Mouse (Mus musculus) frontal cortex, postnatal 25 days (tissue): Measurements from ENCODE around the gene Adamtsl1.

Experiments used
- DNase-seq, 2 experiments: peaks; one replicate each; pipeline ENCODE4 v3.0.0; 2022; ENCODE audit warnings: low spot score in 2 of 2

Adamtsl1 gene

GRCm38 (mm10) chr4:85672290-85672689 is 158.3 kb downstream of the Adamtsl1 start:
- DNase-seq: no peak

- no peak for DNase-seq
These were observed 163.6 kb downstream of the Adamtsl1 start for GRCm38 (mm10) chr4:85677621-85678020.

GRCm38 (mm10) chr4:85686160-85686559 is 172.2 kb downstream of the Adamtsl1 start:
- DNase-seq: no peak

GRCm38 (mm10) chr4:85695237-85695636 is 181.3 kb downstream of the Adamtsl1 start:
- DNase-seq: no peak

- DNase-seq: no peak
These were observed 193.5 kb downstream of the Adamtsl1 start for GRCm38 (mm10) chr4:85707352-85708057.

GRCm38 (mm10) chr4:85709636-85710035 is 195.7 kb downstream of the Adamtsl1 start:
- DNase-seq: no peak

- no peak for DNase-seq
These were observed 211.0 kb downstream of the Adamtsl1 start for GRCm38 (mm10) chr4:85724999-85725398.

GRCm38 (mm10) chr4:85727731-85728130 is 213.8 kb downstream of the Adamtsl1 start:
- no peak for DNase-seq

GRCm38 (mm10) chr4:85728416-85728815 is 214.4 kb downstream of the Adamtsl1 start:
- DNase-seq: peak in 1 of 2 experiments; percentile 3

- DNase-seq: no peak
These were observed 226.5 kb downstream of the Adamtsl1 start for GRCm38 (mm10) chr4:85740478-85740877.

GRCm38 (mm10) chr4:85741825-85742391 is 227.9 kb downstream of the Adamtsl1 start:
- no peak for DNase-seq

GRCm38 (mm10) chr4:85743427-85743826 is 229.5 kb downstream of the Adamtsl1 start:
- DNase-seq: no peak

- DNase-seq: no peak
These were observed 248.7 kb downstream of the Adamtsl1 start for GRCm38 (mm10) chr4:85762684-85763083.

- no peak for DNase-seq
These were observed 249.4 kb downstream of the Adamtsl1 start for GRCm38 (mm10) chr4:85763161-85764014.

- DNase-seq: no peak
These were observed 250.1 kb downstream of the Adamtsl1 start for GRCm38 (mm10) chr4:85764015-85764450.

GRCm38 (mm10) chr4:85764476-85764875 is 250.5 kb downstream of the Adamtsl1 start:
- no peak for DNase-seq

GRCm38 (mm10) chr4:85767666-85768065 is 253.7 kb downstream of the Adamtsl1 start:
- no peak for DNase-seq

GRCm38 (mm10) chr4:85768107-85768506 is 254.1 kb downstream of the Adamtsl1 start:
- DNase-seq: no peak

- no peak for DNase-seq
These were observed 268.5 kb downstream of the Adamtsl1 start for GRCm38 (mm10) chr4:85782511-85782910.

GRCm38 (mm10) chr4:85783768-85784379 is 269.9 kb downstream of the Adamtsl1 start:
- no peak for DNase-seq

GRCm38 (mm10) chr4:85784428-85784827 is 270.5 kb downstream of the Adamtsl1 start:
- no peak for DNase-seq

- no peak for DNase-seq
These were observed 276.3 kb downstream of the Adamtsl1 start for GRCm38 (mm10) chr4:85790226-85790625.
